Mouse (Mus musculus) embryonic fibroblast, embryonic 13.5 days (primary cell): ENCODE data around the gene Serpina12. TPM values are rescaled to one million over a fixed set of nuclear protein-coding genes. Genes with fewer than 3 reads are reported as not detected.

Source experiments
- H3K27ac ChIP-seq: 2 replicates; pipeline ENCODE4 v1.5.1; 2012; ENCODE audit warnings: low read length, control low read depth, inconsistent platforms; ENCODE audit not compliant: insufficient read depth
- H3K4me1 ChIP-seq: 2 replicates; pipeline ENCODE4 v1.6.1; 2011; ENCODE audit warnings: low read length; ENCODE audit not compliant: control insufficient read depth, insufficient read depth
- H3K4me3 ChIP-seq: 2 replicates; pipeline ENCODE4 v1.5.1; 2011; ENCODE audit warnings: mild to moderate bottlenecking, control low read depth, low read length; ENCODE audit not compliant: insufficient read depth
- CTCF ChIP-seq: IDR thresholded peaks from 2 replicates; pipeline ENCODE4 v1.5.1; 2011; ENCODE audit warnings: mild to moderate bottlenecking, control low read depth, low read length, moderate library complexity, borderline replicate concordance; ENCODE audit not compliant: insufficient read depth
- POLR2A ChIP-seq: IDR thresholded peaks from 2 replicates; pipeline ENCODE4 v1.6.1; 2011; ENCODE audit warnings: low read depth, mild to moderate bottlenecking, control low read depth, low read length, moderate library complexity
- polyA plus RNA-seq: library from polyadenylated mRNA; stranded (reverse); fragments of >200 nt; gene quantifications from 2 replicates; pipeline ENCODE4 v1.2.4, GENCODE M21; 2011; ENCODE audit warnings: low read depth; ENCODE audit not compliant: missing spikeins, insufficient read length

The Serpina12 gene
- polyA plus RNA-seq = not detected in 2 replicates

GRCm38 (mm10) chr12:104044343-104044742 lies at the start of gene Serpina12:
TSS of gene Serpina12 (minus strand) at chr12:104044443.
- no peak within 1 kb of the TSS for H3K27ac ChIP-seq
- H3K4me3 ChIP-seq = no peak within 1 kb of the TSS
- no peaks in the 10 kb centered on the region for H3K4me1 ChIP-seq
- no peak for TF ChIP-seq POLR2A
- TF ChIP-seq CTCF = no peak

- no peak overlapping the region for H3K27ac ChIP-seq
- H3K4me1 ChIP-seq = no peaks in the 10 kb centered on the region
- TF ChIP-seq CTCF (no peak), POLR2A (no peak)
- no peak overlapping the region for H3K4me3 ChIP-seq
Measured at GRCm38 (mm10) chr12:104091303-104091702, 47.1 kb upstream of the Serpina12 start.

GRCm38 (mm10) chr12:104090119-104090518 lies 45.9 kb upstream of the Serpina12 start:
- TF ChIP-seq CTCF = no peak
- TF ChIP-seq POLR2A = no peak
- Histone ChIP-seq H3K4me3 (no peak overlapping the region), H3K4me1 (no peaks in the 10 kb centered on the region), H3K27ac (no peak overlapping the region)

DNA sequence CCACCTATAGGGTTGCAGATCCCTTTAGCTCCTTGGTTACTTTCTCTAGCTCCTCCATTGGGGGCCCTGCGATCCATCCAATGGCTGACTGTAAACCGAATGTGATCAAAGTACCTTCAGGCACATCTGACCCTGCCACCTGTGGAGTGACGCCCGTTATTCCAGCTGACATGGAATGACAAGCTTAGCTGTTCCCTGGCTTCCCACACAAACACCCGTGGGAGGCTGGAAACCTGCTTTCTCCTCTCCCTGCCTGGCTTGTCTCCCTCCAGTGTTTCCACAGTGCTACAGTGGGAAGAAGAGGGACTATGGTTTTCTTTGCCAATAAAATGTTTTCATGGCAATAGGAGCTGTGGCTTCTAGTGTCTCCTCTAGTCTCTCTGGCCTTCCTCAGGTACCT lies 28.0 kb upstream of the Serpina12 start:
- H3K4me1 ChIP-seq = no peaks in the 10 kb centered on the region
- no peak overlapping the region for H3K27ac ChIP-seq
- TF ChIP-seq CTCF = no peak
- no peak overlapping the region for H3K4me3 ChIP-seq

GRCm38 (mm10) chr12:104071708-104072107 lies 27.5 kb upstream of the Serpina12 start:
- no peak overlapping the region for H3K27ac ChIP-seq
- H3K4me3 ChIP-seq = no peak overlapping the region
- H3K4me1 ChIP-seq = no peaks in the 10 kb centered on the region
- TF ChIP-seq CTCF (no peak), POLR2A (no peak)

DNA sequence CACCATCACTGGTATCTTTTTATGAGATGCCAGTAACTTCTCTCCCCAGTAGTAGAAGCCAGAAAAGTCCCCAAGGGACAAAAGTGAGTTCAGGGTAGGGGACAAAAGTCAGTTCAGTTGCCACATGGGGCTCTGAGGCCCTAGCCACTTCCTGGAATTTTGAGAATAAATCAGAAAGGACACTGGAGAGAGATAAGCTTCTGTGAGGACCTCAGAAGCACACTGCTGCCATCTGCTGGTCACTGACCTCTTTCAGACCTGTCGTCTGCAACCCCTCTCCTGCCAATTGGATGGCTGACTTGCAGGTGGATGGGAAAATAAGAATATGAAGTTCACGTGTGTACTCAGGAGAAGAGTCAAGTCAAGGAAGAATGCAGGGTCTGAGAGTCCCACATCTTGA lies 25.4 kb upstream of the Serpina12 start:
- Histone ChIP-seq H3K4me3 (no peak overlapping the region), H3K27ac (no peak overlapping the region), H3K4me1 (peaks cover 6% of the 10 kb centered on the region; the same call in 1 of the 2 replicates)
- TF ChIP-seq CTCF (peak; percentile 84), POLR2A (no peak)

- Histone ChIP-seq H3K4me1 (peaks cover 7% of the 10 kb centered on the region), H3K27ac (peak overlapping the region; percentile 84), H3K4me3 (no peak overlapping the region)
- TF ChIP-seq CTCF (no peak), POLR2A (0 out of 2 replicates have a peak, but pooled peaks have one; percentile 23)
Measured at GRCm38 (mm10) chr12:104067549-104067948, 23.3 kb upstream of the Serpina12 start.

GRCm38 (mm10) chr12:104066241-104066640 lies 22.0 kb upstream of the Serpina12 start:
- no peak overlapping the region for H3K4me3 ChIP-seq
- H3K27ac ChIP-seq = peak overlapping the region; percentile 33
- peaks cover 7% of the 10 kb centered on the region for H3K4me1 ChIP-seq
- TF ChIP-seq CTCF = 0 out of 2 replicates have a peak, but pooled peaks have one; percentile 21
- no peak for TF ChIP-seq POLR2A

DNA sequence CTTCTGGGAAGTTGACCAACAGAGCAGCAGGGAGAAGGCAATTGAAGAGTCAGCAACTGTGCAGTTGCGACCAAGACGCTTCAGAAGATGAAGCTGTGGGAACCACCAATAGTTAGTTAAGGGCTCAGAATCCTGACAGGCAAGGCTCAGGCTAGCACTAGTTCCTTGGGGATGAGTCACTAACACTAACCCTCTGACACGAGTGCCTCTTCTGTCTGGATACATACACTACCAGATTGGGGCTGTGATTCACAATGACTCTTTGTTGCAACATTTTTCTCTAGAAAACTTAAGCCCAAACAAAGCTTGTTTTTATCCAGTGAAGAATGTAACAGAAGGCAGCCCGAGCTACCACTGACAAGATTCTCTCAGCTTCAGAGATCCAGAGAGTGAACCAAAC lies 20.8 kb upstream of the Serpina12 start:
- Histone ChIP-seq H3K4me1 (peaks cover 7% of the 10 kb centered on the region), H3K4me3 (no peak overlapping the region), H3K27ac (peak overlapping the region; percentile 94)
- TF ChIP-seq POLR2A (peak; percentile 23; the same call in 1 of the 2 replicates), CTCF (no peak)

GRCm38 (mm10) chr12:104064532-104064931 lies 20.3 kb upstream of the Serpina12 start:
- Histone ChIP-seq H3K27ac (peak overlapping the region; percentile 94), H3K4me3 (no peak overlapping the region), H3K4me1 (peaks cover 7% of the 10 kb centered on the region)
- TF ChIP-seq POLR2A = no peak
- no peak for TF ChIP-seq CTCF

GRCm38 (mm10) chr12:104061862-104062261 lies 17.6 kb upstream of the Serpina12 start:
- Histone ChIP-seq H3K4me3 (no peak overlapping the region), H3K4me1 (peaks cover 7% of the 10 kb centered on the region), H3K27ac (no peak overlapping the region)
- no peak for TF ChIP-seq POLR2A
- no peak for TF ChIP-seq CTCF
